Mouse (Mus musculus) CD4-positive helper T cell, adult 2 months (primary cell): ENCODE data around the gene Dusp16.
A peak's percentile ranks its signal among the peaks of the same experiment; 100 is the strongest.

Experiments used
- DNase-seq: peaks from one replicate; pipeline ENCODE4 v3.0.0-alpha.2; 2012; ENCODE audit warnings: low read depth, missing footprints, low spot score

Gene Dusp16

GRCm38 (mm10) chr6:134792141-134793045, at the start of gene Dusp16:
Gene Dusp16, minus strand, starts transcription at chr6:134792625.
- peak; percentile 90 for DNase-seq

DNA sequence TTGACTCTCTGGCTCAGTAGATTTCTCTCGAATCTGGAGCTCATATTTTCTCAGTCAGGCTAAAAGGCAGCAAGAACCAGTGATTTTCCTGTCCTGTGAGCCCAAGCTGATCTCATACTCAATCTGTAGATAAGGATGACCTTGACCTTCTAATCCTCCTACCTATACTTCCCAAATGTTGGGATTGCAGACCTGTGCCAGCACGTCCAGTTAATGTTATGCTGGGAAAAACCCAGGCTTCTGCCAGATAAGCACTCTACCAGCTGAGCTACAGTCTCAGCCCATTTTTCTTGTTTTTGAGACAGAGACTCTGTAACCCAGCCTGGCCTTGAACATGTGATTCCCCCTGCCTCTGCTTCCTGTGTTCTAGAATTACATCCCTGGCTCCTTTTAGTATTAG, 47.9 kb upstream of the Dusp16 start:
- no peak for DNase-seq

GRCm38 (mm10) chr6:134838111-134838510, 45.7 kb upstream of the Dusp16 start:
- no peak for DNase-seq

GRCm38 (mm10) chr6:134834585-134835251, 42.3 kb upstream of the Dusp16 start:
- no peak for DNase-seq

DNA sequence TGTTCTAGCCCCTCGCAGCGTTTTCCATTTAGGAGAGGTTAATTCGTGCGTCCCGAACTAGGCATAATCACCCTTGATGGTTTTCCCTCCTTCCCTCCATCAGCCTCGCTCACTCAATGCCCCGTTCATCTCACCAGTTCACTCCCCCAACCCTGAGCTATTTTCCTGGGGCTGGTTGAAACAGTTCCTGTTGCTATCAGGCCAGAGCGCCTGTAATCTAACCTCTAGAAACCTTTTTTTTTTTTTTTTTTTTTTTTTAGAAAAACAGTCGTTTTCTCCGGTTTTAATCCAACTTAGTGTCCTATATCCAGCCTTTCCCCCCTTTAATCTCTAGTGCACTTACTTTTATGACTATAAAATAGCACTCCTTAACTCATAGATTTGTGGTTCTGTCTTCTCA, 38.4 kb upstream of the Dusp16 start:
- no peak for DNase-seq

DNA sequence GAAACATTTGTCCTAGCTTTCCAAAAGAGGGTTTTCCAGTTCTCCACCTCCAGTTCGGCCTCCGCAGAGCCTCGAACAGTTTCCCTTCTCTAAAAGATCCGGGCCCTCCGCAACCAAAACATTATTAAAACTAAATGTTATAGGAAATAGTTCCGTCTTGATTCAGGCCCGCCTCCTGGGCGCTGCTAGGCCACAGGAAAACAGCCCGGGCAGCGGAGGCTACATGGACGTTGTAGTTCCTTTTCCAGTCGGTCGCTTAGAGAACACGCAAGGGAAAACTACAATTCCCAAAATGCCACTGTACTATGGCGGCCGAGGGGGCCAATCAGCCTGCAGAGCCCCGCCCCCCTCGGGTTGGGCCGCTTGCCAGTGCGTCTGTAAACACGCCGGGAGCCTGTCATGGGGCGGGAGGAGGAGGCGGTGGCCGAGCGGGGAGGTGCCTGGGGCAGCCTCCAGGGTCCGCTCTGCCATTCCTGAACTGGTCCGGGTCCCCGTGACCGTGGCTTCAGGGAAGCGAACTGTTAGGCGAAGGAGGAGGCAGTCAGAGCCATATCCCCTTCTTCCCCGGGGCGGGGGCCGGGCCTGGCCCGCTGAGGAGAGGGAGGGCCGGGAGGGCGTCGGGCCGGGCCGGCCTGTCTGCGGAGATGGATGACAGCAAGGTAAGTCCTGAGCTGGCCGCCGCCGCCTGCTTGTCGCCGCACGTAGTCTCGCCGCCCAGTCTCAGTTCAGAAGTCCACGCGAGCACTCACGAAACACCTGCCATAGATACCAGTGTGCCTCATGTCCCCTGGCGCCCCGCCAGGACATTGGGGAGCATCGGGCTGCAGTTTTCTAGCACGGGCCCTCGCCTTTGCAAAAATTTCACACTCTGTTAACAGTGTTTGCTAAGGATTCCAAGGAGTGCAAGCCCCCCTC, 37.6 kb upstream of the Dusp16 start, which contains the start of gene Crebl2:
Gene Crebl2, plus strand, starts transcription at position 369 of the 915 bp plus-strand sequence.
- DNase-seq = peak; percentile 98

DNA sequence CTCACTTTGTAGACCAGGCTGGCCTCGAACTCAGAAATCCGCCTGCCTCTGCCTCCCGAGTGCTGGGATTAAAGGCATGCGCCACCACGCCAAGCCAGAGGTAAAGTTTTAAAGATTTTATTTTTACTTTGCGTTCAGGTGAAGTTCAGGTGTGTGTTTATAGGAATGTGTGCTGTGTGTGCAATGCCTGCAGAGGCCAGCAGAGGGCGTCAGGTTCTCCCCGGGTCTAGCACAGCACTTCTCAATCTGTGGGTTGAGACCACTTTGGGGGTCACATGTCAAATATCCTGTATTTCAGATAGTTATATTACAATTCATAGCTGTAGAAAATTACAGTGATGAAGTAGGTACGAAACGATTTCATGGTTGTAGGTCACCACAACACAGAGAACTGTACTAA, 30.4 kb upstream of the Dusp16 start:
- peak; percentile 29 for DNase-seq

DNA sequence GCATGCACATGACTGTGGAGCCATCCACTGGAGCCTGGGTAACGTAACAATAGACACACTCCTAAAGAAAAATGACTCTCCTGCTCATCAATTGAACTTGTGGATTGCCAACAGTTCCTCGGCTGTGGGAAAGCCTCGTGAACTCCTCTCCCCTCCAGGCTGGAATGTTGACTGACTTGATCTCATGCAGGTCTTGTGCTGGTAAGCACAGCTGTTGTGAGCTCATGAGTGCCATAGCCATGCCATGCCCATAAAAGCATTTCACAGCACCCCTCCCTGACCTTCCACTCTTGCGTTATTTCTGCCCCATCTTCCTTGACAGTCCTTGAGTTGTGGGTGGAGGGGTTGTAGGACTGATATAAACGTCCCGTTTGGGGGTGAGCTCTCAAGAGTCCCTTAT, 28.0 kb upstream of the Dusp16 start:
- DNase-seq = no peak

- no peak for DNase-seq
Observed at GRCm38 (mm10) chr6:134819741-134820140, 27.3 kb upstream of the Dusp16 start.

- no peak for DNase-seq
Observed at GRCm38 (mm10) chr6:134817051-134817928, 24.9 kb upstream of the Dusp16 start.

GRCm38 (mm10) chr6:134813066-134813465, 20.6 kb upstream of the Dusp16 start:
- no peak for DNase-seq

- DNase-seq = no peak
Observed at GRCm38 (mm10) chr6:134807794-134808193, 15.4 kb upstream of the Dusp16 start.

DNA sequence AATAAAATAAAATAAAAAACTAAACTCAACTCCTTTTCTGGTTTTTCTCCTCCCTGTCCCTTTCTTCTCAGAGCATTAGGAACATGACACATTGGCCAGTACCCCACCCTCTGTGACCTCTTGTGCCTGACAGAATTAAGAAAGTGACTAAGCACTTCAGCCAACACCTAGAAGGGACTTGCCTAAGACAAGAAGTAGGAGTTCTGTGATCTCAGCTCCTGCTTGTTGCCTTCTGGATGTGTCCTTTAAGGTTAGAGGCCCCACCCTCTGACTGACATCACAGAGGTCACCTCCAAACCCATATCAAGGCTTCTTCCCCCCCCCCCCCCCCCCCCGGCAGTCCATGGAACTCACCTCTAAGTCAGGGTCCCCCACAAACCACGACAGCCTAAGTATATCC, 14.7 kb upstream of the Dusp16 start:
- DNase-seq = no peak

DNA sequence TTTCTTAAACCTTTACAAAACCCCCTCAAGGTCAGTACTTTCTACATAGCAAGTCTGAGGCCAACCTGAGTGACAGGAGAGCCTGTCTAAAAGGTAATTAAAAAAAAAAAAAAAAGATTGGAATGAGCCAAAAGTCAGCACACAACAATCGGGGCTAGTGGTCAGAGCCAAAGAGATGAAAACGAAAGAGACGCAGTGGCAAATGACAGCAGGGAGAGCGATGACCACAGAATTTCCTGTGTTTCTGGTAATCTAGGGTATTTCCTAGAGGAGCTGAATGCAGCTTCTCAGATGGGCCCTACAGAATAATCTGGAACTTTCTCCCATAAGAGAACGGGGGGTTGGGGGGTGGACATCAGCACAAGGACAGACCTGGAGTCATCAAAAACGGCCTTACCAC, 13.7 kb upstream of the Dusp16 start:
- DNase-seq = no peak

- no peak for DNase-seq
Observed at GRCm38 (mm10) chr6:134804736-134805277, 12.4 kb upstream of the Dusp16 start.

- DNase-seq = no peak
Observed at GRCm38 (mm10) chr6:134802641-134803043, 10.2 kb upstream of the Dusp16 start.

DNA sequence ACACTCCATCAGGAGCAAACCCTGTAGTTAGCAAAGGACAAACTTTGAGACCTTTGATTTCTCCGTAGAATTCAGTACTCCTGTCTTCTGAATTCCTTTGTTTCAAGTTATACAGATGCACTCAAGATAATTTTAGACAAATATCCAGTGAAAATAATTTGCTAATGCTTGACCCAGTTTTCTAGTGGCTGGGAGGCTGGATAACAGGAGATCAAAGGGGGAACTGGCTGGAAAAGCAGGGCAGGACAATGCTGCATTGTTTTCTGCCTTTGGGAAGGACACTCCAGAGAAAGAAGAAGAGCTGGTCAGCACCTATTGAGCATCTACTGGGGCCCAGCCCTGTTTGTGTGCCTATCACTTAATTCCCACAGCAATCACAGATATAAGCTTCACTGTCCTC, 9.1 kb upstream of the Dusp16 start:
- no peak for DNase-seq

- no peak for DNase-seq
Observed at GRCm38 (mm10) chr6:134796297-134796696, 3.9 kb upstream of the Dusp16 start.

DNA sequence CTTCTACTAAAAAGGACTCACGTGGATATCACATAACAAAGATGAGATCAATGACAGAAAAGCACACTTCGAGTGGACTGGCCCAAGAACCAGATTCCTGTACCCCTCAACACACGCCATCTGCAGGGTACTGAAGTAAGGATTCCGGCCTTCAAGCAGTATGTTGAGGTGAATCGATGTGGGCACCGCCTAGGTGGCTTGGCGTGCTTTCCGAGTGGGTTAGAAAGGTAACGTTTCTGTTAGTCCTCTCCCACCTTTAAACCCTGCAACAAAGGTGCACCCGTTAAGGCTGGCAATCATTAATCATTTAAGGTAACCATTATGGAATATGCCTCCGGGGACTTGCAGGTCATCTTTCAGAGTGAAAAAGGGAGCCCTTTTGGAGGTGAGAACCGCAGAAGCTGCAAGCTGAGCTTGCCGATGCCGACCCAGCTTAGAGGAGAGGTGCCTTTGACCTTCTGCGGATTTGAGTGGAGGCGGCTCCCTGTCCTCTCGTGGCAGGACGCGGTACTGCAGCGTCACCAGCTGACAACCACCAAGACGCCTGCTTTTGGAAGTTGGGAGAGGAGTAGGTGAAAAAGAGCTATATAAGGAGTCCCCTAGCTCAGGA, 1.6 kb upstream of the Dusp16 start:
- peak; percentile 84 for DNase-seq
